Mouse (Mus musculus) ES-E14 (cell line): ENCODE measurements at regions not wholly inside any gene's neighbourhood (a gene's known extent, or its start where the extent isn't known, plus 50 kb on each side); places are given as distances from the start of the nearest gene placed in this dataset.

Source experiments
- DNase-seq: peaks from one replicate; pipeline ENCODE4 v3.0.0-alpha.2; 2013; ENCODE audit warnings: low read depth, low spot score
- H3K27ac ChIP-seq: 2 replicates; pipeline ENCODE4 v1.5.1; 2012; ENCODE audit warnings: low read depth, mild to moderate bottlenecking, low read length, moderate library complexity, mixed read lengths; ENCODE audit not compliant: poor library complexity, insufficient read depth, severe bottlenecking
- H3K36me3 ChIP-seq: 2 replicates; pipeline ENCODE4 v1.6.1; 2012; ENCODE audit warnings: mild to moderate bottlenecking, low read length, moderate library complexity, mixed read lengths; ENCODE audit not compliant: control insufficient read depth, poor library complexity, insufficient read depth, severe bottlenecking
- H3K4me1 ChIP-seq, 2 experiments: fragments of 150-350 bp in 1 of 2; sonication (generic) in 1 of 2; 2 replicates each; pipeline ENCODE4 v1.6.1; 2012; ENCODE audit warnings: low read length in 2 of 2, mild to moderate bottlenecking in 1 of 2, mixed read lengths in 1 of 2; ENCODE audit not compliant: control insufficient read depth in 2 of 2, insufficient read depth in 2 of 2, poor library complexity in 1 of 2
- H3K4me3 ChIP-seq, 2 experiments: fragments of 150-350 bp in 1 of 2; sonication (generic) in 1 of 2; 2 replicates each; pipeline ENCODE4 v1.5.1; 2012; ENCODE audit warnings: low read length in 2 of 2, low read depth in 1 of 2, mild to moderate bottlenecking in 1 of 2, mixed read lengths in 1 of 2; ENCODE audit not compliant: insufficient read depth in 1 of 2, poor library complexity in 1 of 2, severe bottlenecking in 1 of 2
- H3K9ac ChIP-seq: 2 replicates; pipeline ENCODE4 v1.6.1; 2012; ENCODE audit warnings: low read depth, mild to moderate bottlenecking, low read length, mixed read lengths; ENCODE audit not compliant: poor library complexity, insufficient read depth, severe bottlenecking
- H3K9me3 ChIP-seq: fragments of 150-350 bp; sonication (generic); 2 replicates; pipeline ENCODE4 v1.6.1; 2012; ENCODE audit warnings: low read depth, mild to moderate bottlenecking, low read length; ENCODE audit not compliant: control insufficient read depth, insufficient read depth
- CHD2 ChIP-seq: IDR thresholded peaks from 2 replicates; pipeline ENCODE4 v1.6.1; 2014; ENCODE audit warnings: mild to moderate bottlenecking, low read depth, low read length, inconsistent platforms
- HCFC1 ChIP-seq: IDR thresholded peaks from 2 replicates; pipeline ENCODE4 v1.6.1; 2012; ENCODE audit warnings: low read length, inconsistent platforms, borderline replicate concordance; ENCODE audit not compliant: insufficient read depth
- MAFK ChIP-seq: IDR thresholded peaks from 2 replicates; pipeline ENCODE4 v1.6.1; 2014; ENCODE audit warnings: mild to moderate bottlenecking, low read depth, low read length, inconsistent platforms; ENCODE audit not compliant: insufficient read depth
- ZC3H11A ChIP-seq: IDR thresholded peaks from 2 replicates; pipeline ENCODE4 v1.6.1; 2012; ENCODE audit warnings: low read depth, mild to moderate bottlenecking, inconsistent platforms, low read length, borderline replicate concordance
- ZNF384 ChIP-seq: IDR thresholded peaks from 2 replicates; pipeline ENCODE4 v1.6.1; 2012; ENCODE audit warnings: low read depth, low read length, inconsistent platforms
- in situ Hi-C, 2 experiments: fragments of 600-800 bp; cut with MboI; formaldehyde crosslinking; loops; one replicate each; pipeline ENCODE4 v1.15.1; 2025; ENCODE audit warnings: low sequenced_read_pairs in 2 of 2, inconsistent platforms in 1 of 2; ENCODE audit not compliant: unreplicated experiment in 2 of 2

DNA sequence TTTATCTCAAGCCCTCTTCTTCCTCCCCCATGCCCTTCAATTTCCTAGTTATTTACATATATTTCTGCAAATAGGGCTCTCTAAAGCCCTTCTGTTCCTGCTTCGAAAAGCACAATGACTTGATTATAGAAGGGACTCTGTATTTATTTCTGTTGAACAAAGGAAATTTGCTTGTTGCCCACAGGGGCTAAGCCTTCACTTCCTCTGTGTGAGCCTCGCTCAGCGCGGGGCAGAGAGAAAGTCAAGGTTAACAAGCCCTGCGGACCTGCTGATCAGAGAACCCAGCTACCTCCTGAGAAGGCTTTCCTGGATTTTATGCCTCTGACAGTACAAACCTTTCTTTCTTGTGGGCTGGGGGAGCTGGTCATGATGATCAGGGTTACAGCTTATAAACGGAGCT, 136.0 kb downstream of the 1500009L16Rik start:
- H3K4me1 ChIP-seq, result no peaks in the 10 kb centered on the region
- no peak for DNase-seq
- no peaks in the 10 kb centered on the region for H3K9me3 ChIP-seq
- TF ChIP-seq CHD2, result no peak
- no peak for TF ChIP-seq ZC3H11A
- no peak for TF ChIP-seq MAFK
- no peak for TF ChIP-seq HCFC1
- no peak overlapping the region for H3K4me3 ChIP-seq
- H3K36me3 ChIP-seq, result no peaks in the 10 kb centered on the region
- no peak overlapping the region for H3K9ac ChIP-seq
- in situ Hi-C loops, result no loop called here
- H3K27ac ChIP-seq, result no peak overlapping the region

DNA sequence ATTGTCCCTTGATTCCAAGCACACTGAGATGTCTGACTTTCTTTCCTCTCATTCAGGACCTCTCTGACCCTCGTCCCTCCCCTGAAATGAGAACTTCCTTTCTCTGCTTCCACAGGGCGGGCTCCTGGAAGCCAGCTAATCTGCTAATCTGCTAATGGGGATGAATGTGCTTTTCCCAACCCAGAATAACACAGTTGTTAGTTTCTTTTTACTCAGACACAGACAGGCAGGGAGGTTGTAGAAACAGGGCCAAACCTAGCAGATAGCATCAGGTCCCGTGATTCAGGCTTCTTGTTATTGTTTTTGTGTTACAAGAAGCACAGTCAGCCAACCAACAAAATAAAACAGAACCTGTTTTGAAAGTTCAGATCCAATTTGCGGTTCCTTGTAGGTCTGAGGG, 137.0 kb downstream of the 1500009L16Rik start:
- H3K4me1 ChIP-seq, result no peaks in the 10 kb centered on the region
- H3K36me3 ChIP-seq, result no peaks in the 10 kb centered on the region
- in situ Hi-C loops, result no loop called here
- H3K4me3 ChIP-seq, result no peak overlapping the region
- no peak for TF ChIP-seq HCFC1
- TF ChIP-seq CHD2, result no peak
- TF ChIP-seq MAFK, result no peak
- no peak for TF ChIP-seq ZC3H11A
- TF ChIP-seq ZNF384, result no peak
- no peak for DNase-seq
- H3K9ac ChIP-seq, result no peak overlapping the region
- H3K27ac ChIP-seq, result no peak overlapping the region
- no peaks in the 10 kb centered on the region for H3K9me3 ChIP-seq

DNA sequence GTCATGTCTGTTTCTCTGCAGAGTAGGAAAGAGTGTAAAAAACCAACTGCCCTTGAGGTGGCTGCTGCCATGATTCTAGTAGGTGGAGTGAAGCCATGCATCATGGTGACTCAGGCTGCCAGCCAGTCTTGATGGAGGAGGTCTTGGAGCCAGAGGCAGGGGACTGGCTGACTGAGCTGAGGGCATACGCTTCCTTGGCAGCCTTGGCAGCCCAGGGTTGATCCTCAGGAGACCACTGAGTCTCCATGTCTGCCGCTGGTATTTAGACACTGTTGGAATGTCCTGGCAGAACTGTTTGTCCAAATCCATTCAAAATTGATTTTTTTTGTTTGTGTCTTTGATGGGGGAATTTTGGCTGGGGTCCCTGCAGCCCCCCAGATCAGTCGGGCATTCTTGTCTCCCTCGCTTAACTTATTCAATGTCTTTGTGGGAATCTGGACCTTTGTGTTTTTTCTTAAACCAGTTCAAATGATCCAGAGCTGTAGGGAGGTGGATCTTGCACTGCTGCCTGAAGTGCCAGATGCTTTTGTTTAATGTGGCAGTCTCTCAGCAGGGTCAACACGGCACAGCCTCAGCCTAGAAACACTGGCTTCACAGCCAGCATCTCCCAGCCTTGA, 139.0 kb downstream of the 1500009L16Rik start:
- H3K4me3 ChIP-seq, result no peak overlapping the region
- in situ Hi-C loops, result no loop called here
- no peak for DNase-seq
- TF ChIP-seq HCFC1, result no peak
- TF ChIP-seq ZC3H11A, result no peak
- no peak for TF ChIP-seq CHD2
- TF ChIP-seq ZNF384, result no peak
- no peak for TF ChIP-seq MAFK
- no peaks in the 10 kb centered on the region for H3K4me1 ChIP-seq
- no peaks in the 10 kb centered on the region for H3K36me3 ChIP-seq
- H3K9ac ChIP-seq, result no peak overlapping the region
- no peak overlapping the region for H3K27ac ChIP-seq
- no peaks in the 10 kb centered on the region for H3K9me3 ChIP-seq

DNA sequence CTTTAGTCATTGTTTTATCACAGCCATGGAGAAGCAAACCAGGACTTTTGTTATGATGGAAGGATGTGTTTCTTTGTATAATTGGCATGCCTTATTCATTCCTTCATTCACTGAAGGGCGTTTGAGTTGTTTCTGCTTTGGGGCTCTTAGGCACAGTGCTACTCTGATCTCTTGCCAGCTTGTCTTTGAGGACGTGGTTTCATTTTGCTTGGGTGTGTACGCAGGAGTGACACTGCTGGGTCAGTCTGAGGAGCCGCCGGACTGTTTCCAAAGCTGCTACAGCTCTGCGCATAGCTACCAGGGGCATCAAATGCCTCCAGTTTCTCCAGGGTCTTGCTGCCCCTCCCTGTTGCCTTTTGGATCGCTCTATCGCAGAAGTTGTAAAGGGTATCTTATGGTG, 141.9 kb downstream of the 1500009L16Rik start:
- no peak for TF ChIP-seq ZNF384
- TF ChIP-seq ZC3H11A, result no peak
- TF ChIP-seq CHD2, result no peak
- no peak for DNase-seq
- no peak overlapping the region for H3K27ac ChIP-seq
- H3K4me3 ChIP-seq, result no peak overlapping the region
- no peaks in the 10 kb centered on the region for H3K36me3 ChIP-seq
- H3K4me1 ChIP-seq, result no peaks in the 10 kb centered on the region
- in situ Hi-C loops, result no loop called here
- no peaks in the 10 kb centered on the region for H3K9me3 ChIP-seq
- H3K9ac ChIP-seq, result no peak overlapping the region

DNA sequence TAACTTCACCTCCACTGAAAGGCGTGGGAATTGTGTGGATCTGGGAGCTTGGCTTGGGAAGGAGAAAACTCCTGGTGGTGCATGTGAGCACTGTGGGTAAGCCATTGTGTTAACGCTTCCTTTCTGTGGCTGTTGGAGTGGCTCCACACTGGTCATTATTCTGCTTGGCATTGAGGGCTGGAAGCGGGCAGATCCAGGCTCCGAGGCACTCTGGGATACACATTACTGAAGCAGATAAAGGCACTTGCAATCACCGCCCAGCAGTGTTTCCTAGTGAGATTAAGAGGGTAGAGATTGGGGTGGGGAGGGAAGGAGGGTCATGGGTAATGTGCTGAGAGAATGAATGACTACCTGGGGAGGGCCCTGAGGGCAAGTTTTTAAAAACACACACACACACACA, 143.3 kb downstream of the 1500009L16Rik start:
- Histone ChIP-seq H3K9me3 (no peaks in the 10 kb centered on the region), H3K27ac (no peak overlapping the region), H3K4me1 (no peaks in the 10 kb centered on the region), H3K36me3 (no peaks in the 10 kb centered on the region), H3K4me3 (no peak overlapping the region), H3K9ac (no peak overlapping the region)
- in situ Hi-C loops, result no loop called here
- TF ChIP-seq ZC3H11A, result no peak
- no peak for TF ChIP-seq ZNF384
- no peak for TF ChIP-seq CHD2
- TF ChIP-seq HCFC1, result no peak
- TF ChIP-seq MAFK, result no peak
- DNase-seq, result no peak
